In genomic region chr9:65391613-65391964, GRCm38 (mm10) we compare ENCODE assay signal across 8 mouse cellular contexts. TPM values are rescaled to one million over a fixed set of nuclear protein-coding genes. Genes with fewer than 3 reads are reported as not detected.
DNase-seq lines count a peak whose midpoint lies in the region; ATAC-seq and TF ChIP-seq lines count a peak whose summit lies in the region.

TSS of gene Kbtbd13 (minus strand) at chr9:65391652.

- H3K4me3 ChIP-seq in neural tube, embryonic 11.5 days (ENCODE audit: low read depth, low read length), result peak within 1 kb of the TSS; percentile 34
- peak within 1 kb of the TSS; percentile 50 for H3K4me3 ChIP-seq in limb, embryonic 15.5 days
- H3K4me3 ChIP-seq in stomach, postnatal 0 days (ENCODE audit: low read depth, low read length), result peak within 1 kb of the TSS; percentile 44

- 0 out of 2 replicates have a peak, but pooled peaks cover 4% of the 10 kb centered on the region for H3K4me1 ChIP-seq in neural tube, embryonic 11.5 days (ENCODE audit: control insufficient read depth, insufficient read depth, low read length)
- peaks cover 11% of the 10 kb centered on the region for H3K4me1 ChIP-seq in limb, embryonic 15.5 days
- 0 out of 2 replicates have a peak, but pooled peaks cover 2% of the 10 kb centered on the region for H3K4me1 ChIP-seq in stomach, postnatal 0 days (replicated peaks; ENCODE audit: control insufficient read depth, insufficient read depth)

- peaks cover 29% of the 10 kb centered on the region for H3K27me3 ChIP-seq in neural tube, embryonic 11.5 days (ENCODE audit: control insufficient read depth, insufficient read depth, low read length)
- peaks cover 43% of the 10 kb centered on the region for H3K27me3 ChIP-seq in limb, embryonic 15.5 days
- 0 out of 2 replicates have a peak, but pooled peaks cover 4% of the 10 kb centered on the region for H3K27me3 ChIP-seq in stomach, postnatal 0 days (ENCODE audit: control insufficient read depth, insufficient read depth, low read length)

- ATAC-seq in neural tube, embryonic 11.5 days (ENCODE audit: insufficient read depth, low FRiP score, low TSS enrichment), result no peak
- ATAC-seq in limb, embryonic 15.5 days (ENCODE audit: insufficient number of reproducible peaks, low FRiP score, low TSS enrichment, low read depth), result no peak
- ATAC-seq in stomach, postnatal 0 days (ENCODE audit: low FRiP score, low TSS enrichment), result no peak
- no peak for ATAC-seq in frontal cortex, adult (ENCODE audit: low TSS enrichment)

- no peaks in the 10 kb centered on the region for H3K9me3 ChIP-seq in neural tube, embryonic 11.5 days (ENCODE audit: control insufficient read depth, low read length)
- no peaks in the 10 kb centered on the region for H3K9me3 ChIP-seq in limb, embryonic 15.5 days
- no peaks in the 10 kb centered on the region for H3K9me3 ChIP-seq in stomach, postnatal 0 days (ENCODE audit: control insufficient read depth, low read length)

- TF ChIP-seq CTCF in stomach, postnatal 0 days (IDR thresholded peaks at IDR 0.05; ENCODE audit: low read depth), result no peak

- H3K4me2 ChIP-seq in neural tube, embryonic 11.5 days (ENCODE audit: low read depth), result peak within 1 kb of the TSS; percentile 46
- H3K4me2 ChIP-seq in limb, embryonic 15.5 days, result peak within 1 kb of the TSS; percentile 76
- H3K4me2 ChIP-seq in stomach, postnatal 0 days (replicated peaks; ENCODE audit: low read depth), result peak within 1 kb of the TSS; percentile 63

- no peaks in the 10 kb centered on the region for H3K36me3 ChIP-seq in neural tube, embryonic 11.5 days (ENCODE audit: control insufficient read depth, insufficient read depth, low read length)
- H3K36me3 ChIP-seq in limb, embryonic 15.5 days, result no peaks in the 10 kb centered on the region
- H3K36me3 ChIP-seq in stomach, postnatal 0 days (ENCODE audit: control insufficient read depth, insufficient read depth, low read length), result no peaks in the 10 kb centered on the region

- no peak within 1 kb of the TSS for H3K27ac ChIP-seq in neural tube, embryonic 11.5 days (ENCODE audit: low read depth, low read length)
- H3K27ac ChIP-seq in limb, embryonic 15.5 days, result no peak within 1 kb of the TSS
- no peak within 1 kb of the TSS for H3K27ac ChIP-seq in stomach, postnatal 0 days (replicated peaks)

- WGBS in neural tube, embryonic 11.5 days, result 38% methylated on average over 8 of the region's 8 CpGs
- 32% methylated on average over 8 of the region's 8 CpGs for WGBS in limb, embryonic 15.5 days
- WGBS in stomach, postnatal 0 days, result 46% methylated on average over 8 of the region's 8 CpGs

- TF ChIP-seq EP300 in stomach, postnatal 0 days (optimal IDR thresholded peaks at IDR 0.05), result no peak

- peak within 1 kb of the TSS; percentile 22 for H3K9ac ChIP-seq in neural tube, embryonic 11.5 days (ENCODE audit: low read length)
- H3K9ac ChIP-seq in limb, embryonic 15.5 days, result 0 out of 2 replicates have a peak within 1 kb of the TSS, but pooled peaks have one; percentile 39
- H3K9ac ChIP-seq in stomach, postnatal 0 days (ENCODE audit: low read length), result peak within 1 kb of the TSS; percentile 47

- no peak for DNase-seq in neural tube, embryonic 11.5 days (ENCODE audit: low spot score)
- no peak for DNase-seq in neural tube, embryonic 10.5 days (ENCODE audit: extremely low spot score, low spot score)
- peak; percentile 43 to 52 for DNase-seq in heart, adult 9 months (ENCODE audit: low spot score in 2 of 2)
- DNase-seq in stomach, postnatal 0 days (ENCODE audit: low spot score), result no peak
- no peak for DNase-seq in spleen, postnatal 4 days (ENCODE audit: low spot score in 2 of 2)
- DNase-seq in cerebellum, adult 8-10 months, result no peak

RNA-seq across cellular contexts. Expression of gene Kbtbd13, which starts in this region (rescaled TPM):
- 0.66 and 0.76 TPM in 2 replicates for polyA plus RNA-seq in neural tube, embryonic 11.5 days (2014; fragmentation: Nextera tagmentation; extraction: Ambion mirVana)
- polyA plus RNA-seq in limb, embryonic 15.5 days (2015; fragmentation: Nextera tagmentation; extraction: Ambion mirVana), result 1.9 TPM in 2 replicates
- 0.38 and 0.49 TPM in 2 replicates for polyA plus RNA-seq in stomach, postnatal 0 days (2015; fragmentation: Nextera tagmentation; extraction: Ambion mirVana)

Comparison
In these comparisons a context has a peak if more than half of its experiments do, and no peak if none do; other contexts are left out.
1. DNase-seq: peak in heart, adult 9 months (2 of 2); none in neural tube, embryonic 11.5 days (single experiment), neural tube, embryonic 10.5 days (single experiment), stomach, postnatal 0 days (single experiment), spleen, postnatal 4 days (0 of 2) and cerebellum, adult 8-10 months (single experiment).
2. Peak in every context shown above with its lines, with median percentiles within 50 percentile points of each other: H3K4me2 ChIP-seq, H3K4me3 ChIP-seq and H3K9ac ChIP-seq.